Mouse (Mus musculus): ENCODE measurements around the gene Map3k5. TPM values are rescaled to one million over a fixed set of nuclear protein-coding genes. Genes with fewer than 3 reads are reported as not detected.
"Not testable (repeated sequence)": the region's sequence is repeated elsewhere in the genome, so short reads cannot be mapped to it uniquely, and the experiment has no call there.

Map3k5 gene
- total RNA-seq (2021), result 10 to 100 TPM; 27.1 to 31.5 TPM

DNA sequence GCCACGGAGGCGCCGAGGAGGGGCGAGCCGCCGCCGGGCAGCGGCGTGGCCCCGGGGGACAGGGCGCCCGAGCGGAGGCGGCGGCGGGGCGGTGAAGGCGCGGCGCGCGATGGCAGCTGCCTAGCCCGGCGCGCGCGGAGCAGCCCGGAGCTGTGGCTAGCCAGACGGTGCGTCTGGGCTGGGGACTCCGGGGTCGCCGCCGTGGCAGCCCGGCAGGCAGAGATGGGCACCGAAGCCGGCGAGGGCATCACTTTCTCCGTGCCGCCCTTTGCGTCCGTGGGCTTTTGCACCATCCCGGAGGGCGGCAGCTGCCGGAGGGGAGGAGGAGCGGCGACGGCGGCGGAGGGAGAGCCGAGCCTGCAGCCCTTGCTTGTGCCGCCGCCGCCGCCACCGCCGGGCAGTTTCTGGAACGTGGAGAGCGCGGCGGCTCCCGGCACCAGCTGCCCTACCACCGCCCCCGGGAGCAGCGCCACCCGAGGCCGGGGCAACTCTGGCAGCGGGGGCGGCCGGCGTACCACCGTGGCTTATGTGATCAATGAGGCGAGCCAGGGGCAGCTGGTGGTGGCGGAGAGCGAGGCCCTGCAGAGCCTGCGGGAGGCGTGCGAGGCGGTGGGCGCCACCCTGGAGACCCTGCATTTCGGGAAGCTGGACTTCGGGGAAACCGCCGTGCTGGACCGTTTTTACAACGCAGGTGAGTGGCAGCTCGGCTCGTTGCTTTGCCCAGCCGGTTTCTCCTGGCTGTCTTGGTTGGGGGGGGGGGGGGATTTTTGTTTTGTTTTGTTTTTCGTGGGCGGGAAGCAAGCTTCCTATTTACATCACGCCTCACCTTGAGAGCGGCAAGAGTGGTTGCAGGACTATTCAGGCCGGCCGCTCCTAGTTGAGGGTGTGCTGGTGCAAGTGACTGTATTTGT lies at the start of gene Map3k5:
TSS of gene Map3k5 (plus strand) at position 89 of the 911 bp plus-strand sequence.
- intact Hi-C loops (cut with DNase I), result loop anchor here (1.0 to 2.0 kb wide), 2 partner anchors 139 to 190 kb away; no protein-coding TSS in a partner anchor
- peak; percentile 61 to 65 for DNase-seq

- DNase-seq, result no peak
- intact Hi-C loops (cut with DNase I), result no loop called here
Measured at GRCm38 (mm10) chr10:19886249-19886648, 48.0 kb upstream of the Map3k5 start.

GRCm38 (mm10) chr10:19889908-19890307 lies 44.4 kb upstream of the Map3k5 start:
- no peak for DNase-seq
- intact Hi-C loops (cut with DNase I), result loop anchor here (5.0 kb wide), 2 partner anchors 398 to 648 kb away; no protein-coding TSS in a partner anchor

DNA sequence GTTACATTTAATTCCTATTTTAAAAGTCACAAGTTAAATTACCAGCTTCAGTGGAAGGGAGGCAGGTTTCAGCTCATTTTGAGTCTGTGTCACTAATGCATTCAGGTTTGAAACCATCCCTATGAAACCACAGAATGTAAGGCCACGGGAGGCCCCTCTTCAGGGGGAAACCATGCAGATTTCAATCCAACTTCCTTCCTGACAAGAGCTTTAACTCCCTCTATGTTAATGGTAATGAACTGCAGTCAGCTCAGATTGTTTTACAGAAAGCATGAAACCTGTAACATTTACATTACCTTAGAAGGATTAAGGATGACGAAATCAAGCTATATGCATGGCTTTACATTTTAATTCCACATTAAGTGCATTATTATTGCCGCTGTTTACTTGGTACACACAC lies 42.6 kb upstream of the Map3k5 start:
- DNase-seq, result no peak
- intact Hi-C loops (cut with DNase I), result loop anchor here (5.0 kb wide), 2 partner anchors 399 to 649 kb away; no protein-coding TSS in a partner anchor

GRCm38 (mm10) chr10:19893146-19893545 lies 41.1 kb upstream of the Map3k5 start:
- intact Hi-C loops (cut with DNase I), result loop anchor here (5.0 kb wide), 2 partner anchors 401 to 651 kb away; no protein-coding TSS in a partner anchor
- no peak for DNase-seq

DNA sequence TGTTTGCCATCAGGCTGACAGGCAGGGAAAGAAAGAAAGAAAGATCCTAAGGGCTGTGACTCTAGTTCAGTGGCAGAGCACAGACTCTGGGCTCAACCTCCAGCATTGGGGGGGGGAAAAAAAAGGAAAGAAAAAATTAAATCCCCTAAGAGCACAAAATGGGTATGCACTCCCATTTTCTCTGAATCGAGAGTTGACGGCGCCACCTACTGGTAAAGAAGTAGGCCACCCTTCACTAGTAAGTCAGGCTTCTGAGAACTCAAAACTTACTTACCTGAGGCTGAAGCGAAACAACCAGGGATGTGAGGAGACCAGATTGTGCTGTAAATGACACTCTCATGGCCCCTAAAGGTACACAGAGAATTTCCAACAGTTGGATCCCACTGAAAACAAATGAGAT lies 40.3 kb upstream of the Map3k5 start:
- DNase-seq, result peak; percentile 33 to 61
- intact Hi-C loops (cut with DNase I), result loop anchor here (2.0 to 5.0 kb wide), 3 partner anchors 181 to 652 kb away; partner anchors contain the start of gene Il20ra

DNA sequence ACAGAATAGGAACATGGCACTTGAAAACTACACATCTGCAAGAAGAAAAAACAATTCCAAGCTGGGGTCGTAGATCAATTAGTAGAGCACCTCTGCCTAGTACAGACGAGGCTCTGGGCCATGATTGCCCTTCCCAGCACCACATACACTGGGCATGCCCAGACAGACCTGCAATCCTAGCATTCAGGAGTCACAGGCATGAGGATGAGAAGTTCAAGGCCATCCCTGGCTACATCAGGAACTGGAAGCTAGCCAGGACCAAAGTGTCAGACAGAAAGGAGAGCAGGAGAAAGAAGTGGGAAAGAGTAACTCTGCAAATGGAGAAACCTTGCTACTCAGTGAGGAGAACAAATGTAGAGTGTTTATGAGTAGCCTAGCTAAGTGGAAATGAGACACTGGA lies 34.1 kb upstream of the Map3k5 start:
- DNase-seq, result no peak
- intact Hi-C loops (cut with DNase I), result no loop called here

DNA sequence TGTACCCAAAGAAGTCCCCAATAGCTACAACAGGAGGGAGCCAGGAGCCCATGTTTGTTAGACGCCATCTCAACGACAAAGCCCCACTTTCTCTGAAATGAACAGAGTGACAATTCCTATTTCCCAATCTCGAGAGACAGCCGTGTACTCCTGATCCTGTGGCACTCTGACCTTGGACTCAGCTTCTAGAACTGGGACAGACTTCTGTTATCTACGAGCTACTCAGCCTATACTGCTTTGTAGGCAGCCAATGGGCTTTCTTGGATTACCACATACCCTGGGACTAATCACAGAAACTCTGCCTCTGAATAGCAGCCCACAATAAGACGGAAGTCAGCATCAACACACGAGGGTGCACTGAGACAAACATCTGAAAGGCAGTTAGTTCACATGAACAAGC lies 32.3 kb upstream of the Map3k5 start:
- no peak for DNase-seq
- intact Hi-C loops (cut with DNase I), result no loop called here

DNA sequence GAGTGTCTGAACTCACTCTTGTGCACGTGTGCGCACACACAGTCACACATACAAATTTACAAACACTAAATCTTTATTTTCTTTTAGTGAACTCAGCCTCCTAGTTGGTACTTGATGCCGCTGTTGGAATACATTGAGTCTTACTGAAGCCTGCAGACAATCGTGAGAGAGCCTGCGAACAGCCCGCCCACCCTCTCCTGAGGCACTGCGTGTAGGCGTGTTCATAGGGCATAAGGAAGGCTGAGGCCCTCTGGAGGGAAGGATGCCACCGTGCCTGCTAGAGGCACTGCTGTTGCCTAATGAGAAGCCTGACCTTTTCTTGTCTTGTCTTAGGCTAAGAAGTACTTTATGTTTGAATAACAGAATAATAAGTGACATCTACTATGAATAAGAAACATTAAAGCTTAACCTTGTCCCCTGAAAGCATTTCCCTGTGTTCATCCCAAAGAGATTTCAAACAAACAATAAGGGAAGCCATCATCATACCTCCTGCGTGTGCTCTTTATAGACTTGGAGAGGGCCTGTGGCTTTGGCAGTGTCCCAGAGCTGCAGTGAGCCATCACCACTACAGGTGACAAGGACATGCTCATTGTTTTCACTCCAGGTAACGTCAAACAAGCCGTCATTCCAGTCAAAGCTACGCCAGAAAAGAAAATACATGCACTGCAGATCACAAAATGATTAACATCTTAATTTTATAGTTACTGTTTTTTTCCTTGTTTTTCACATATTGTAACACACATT lies 30.0 kb upstream of the Map3k5 start:
- intact Hi-C loops (cut with DNase I), result no loop called here
- no peak for DNase-seq

GRCm38 (mm10) chr10:19907246-19907804 lies 26.9 kb upstream of the Map3k5 start, which contains the start of gene Pex7:
Gene Pex7 (minus strand): TSS chr10:19907689.
- intact Hi-C loops (cut with DNase I), result loop anchor here (5.0 kb wide), 2 partner anchors 665 to 990 kb away; no protein-coding TSS in a partner anchor
- DNase-seq, result peak; percentile 94 to 95

GRCm38 (mm10) chr10:19908076-19908475 lies 26.2 kb upstream of the Map3k5 start:
- DNase-seq, result no peak
- intact Hi-C loops (cut with DNase I), result loop anchor here (2.0 to 5.0 kb wide), 3 partner anchors 25 to 991 kb away; no protein-coding TSS in a partner anchor

- intact Hi-C loops (cut with DNase I), result no loop called here
- no peak for DNase-seq
Measured at GRCm38 (mm10) chr10:19910516-19910915, 23.8 kb upstream of the Map3k5 start.

DNA sequence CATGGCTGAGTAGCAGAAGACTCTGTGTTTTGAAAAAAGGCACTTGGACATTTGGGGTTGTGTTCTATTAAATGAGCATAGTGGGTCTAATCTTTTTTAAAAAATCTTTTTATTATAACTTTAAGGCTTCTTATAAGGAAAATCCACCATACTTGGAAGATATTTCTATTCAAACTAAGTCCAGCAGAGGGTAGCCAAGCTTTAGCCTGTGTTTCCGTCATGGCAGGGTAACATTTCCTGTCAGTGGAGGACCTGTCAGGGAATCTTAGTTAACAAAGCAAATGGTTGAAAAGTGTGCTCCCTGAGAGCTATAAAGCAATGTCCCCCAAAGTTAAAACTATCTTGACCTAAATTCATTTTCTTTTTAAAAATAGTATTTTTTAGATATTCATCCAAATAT lies 22.7 kb upstream of the Map3k5 start:
- DNase-seq, result no peak
- intact Hi-C loops (cut with DNase I), result no loop called here

- intact Hi-C loops (cut with DNase I), result loop anchor here (1.0 to 2.0 kb wide), 2 partner anchors 159 to 211 kb away; no protein-coding TSS in a partner anchor
- no peak for DNase-seq
Measured at GRCm38 (mm10) chr10:19913806-19914205, 20.5 kb upstream of the Map3k5 start.

- intact Hi-C loops (cut with DNase I), result no loop called here
- peak; percentile 53 to 68 for DNase-seq
Measured at GRCm38 (mm10) chr10:19915301-19915700, 19.0 kb upstream of the Map3k5 start.

GRCm38 (mm10) chr10:19922410-19922809 lies 11.9 kb upstream of the Map3k5 start:
- no peak for DNase-seq
- intact Hi-C loops (cut with DNase I), result no loop called here

- intact Hi-C loops (cut with DNase I), result no loop called here
- DNase-seq, result no peak
Measured at GRCm38 (mm10) chr10:19924256-19924655, 10.0 kb upstream of the Map3k5 start.

DNA sequence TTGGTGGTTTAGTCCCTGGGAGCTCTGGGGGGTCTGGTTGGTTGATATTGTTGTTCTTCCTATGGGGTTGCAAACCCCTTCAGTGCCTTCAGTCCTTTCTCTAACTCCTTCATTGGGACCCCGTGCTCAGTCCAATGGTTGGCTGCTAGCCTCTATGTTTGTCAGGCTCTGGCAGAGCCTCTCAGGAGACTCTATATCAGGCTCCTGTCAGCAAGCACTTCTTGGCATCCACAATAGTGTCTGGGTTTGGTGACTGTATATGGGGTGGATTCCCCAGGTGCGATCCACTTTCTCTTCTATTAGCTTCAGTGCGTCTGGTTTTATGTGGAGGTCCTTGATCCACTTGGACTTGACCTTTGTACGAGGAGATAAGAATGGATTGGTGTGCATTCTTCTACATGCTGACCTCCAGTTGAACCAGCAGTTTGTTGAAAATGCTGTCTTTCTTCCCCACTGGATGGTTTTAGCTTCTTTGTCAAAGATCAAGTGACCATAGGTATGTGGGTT lies 7.8 kb upstream of the Map3k5 start:
- DNase-seq, result peak in 1 of 2 experiments; percentile 44
- intact Hi-C loops (cut with DNase I), result not testable (repeated sequence)

- intact Hi-C loops (cut with DNase I), result no loop called here
- peak in 1 of 2 experiments; percentile 37 for DNase-seq
Measured at GRCm38 (mm10) chr10:19928205-19928604, 6.1 kb upstream of the Map3k5 start.

DNA sequence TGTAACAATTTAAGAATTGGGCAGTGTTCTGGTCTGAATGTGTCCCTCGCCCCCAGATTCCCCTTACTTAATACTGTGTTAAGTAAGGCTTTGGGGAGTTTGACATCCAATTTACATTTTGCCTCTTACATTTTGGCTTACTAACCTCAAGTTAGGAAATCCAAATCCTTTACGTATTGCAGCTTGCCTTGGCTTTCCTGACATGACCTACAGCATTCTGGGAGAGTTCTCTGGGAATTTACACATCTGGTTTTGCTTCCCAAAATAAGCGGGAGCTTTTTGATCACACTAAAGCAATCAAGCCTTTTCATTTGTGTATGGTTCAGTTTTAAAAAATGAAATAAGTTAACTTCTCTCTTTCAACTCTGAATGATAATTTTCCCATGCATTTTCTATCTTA lies 1.3 kb upstream of the Map3k5 start:
- intact Hi-C loops (cut with DNase I), result loop anchor here (2.0 kb wide), 1 partner anchor 24 kb away; no protein-coding TSS in a partner anchor

More for the DNA sequence above, 1.3 kb upstream of the Map3k5 start:
- DNase-seq, result no peak

All from heart, postnatal 10 days (tissue).